Mouse (Mus musculus): Measurements from ENCODE around the gene Sgf29.

GRCm38 (mm10) chr7:126695210-126695611 is 46.1 kb downstream of the Sgf29 start, which contains the start of gene Bola2:
- TF ChIP-seq GATA1 (IDR thresholded peaks at IDR 0.05; ENCODE audit: low read length) (no peak), TAL1 (IDR thresholded peaks at IDR 0.05; ENCODE audit: low read length) (no peak)

Measured in erythroblast, embryonic 14.5 days (primary cell).